Mouse (Mus musculus) left cerebral cortex, postnatal 14 days (tissue): ENCODE data around the gene Lsm7. TPM values are rescaled to one million over a fixed set of nuclear protein-coding genes. Genes with fewer than 3 reads are reported as not detected.

Source experiments
- DNase-seq, 2 experiments: peaks; one replicate each; pipeline ENCODE4 v3.0.0; 2021 to 2022; ENCODE audit warnings: low spot score in 2 of 2, mixed read lengths in 1 of 2
- intact Hi-C: fragments of 180-260 bp; cut with DNase I; formaldehyde crosslinking; loops from one replicate; pipeline ENCODE4 v1.15.1; 2025
- long read RNA-seq, 2 experiments: library from polyadenylated mRNA; stranded (forward); transcript quantifications; one replicate each; pipeline ENCODE4 v2.0.0; 2021
- total RNA-seq, 2 experiments: library from RNA; stranded (reverse); gene quantifications; 2 replicates each; pipeline ENCODE4 v1.2.3; 2021

The Lsm7 gene
- 10 to 100 TPM; 46.4 to 52.7 TPM for total RNA-seq
- long read RNA-seq, experiment 1, transcript Lsm7-202 (3 exons, 646 nt) = minor isoform, 8 of 72 reads
- long read RNA-seq, experiment 1, transcript Lsm7-206 (2 exons, 785 nt) = minor isoform, 8 of 72 reads
- long read RNA-seq, experiment 1, transcript Lsm7-201 (4 exons, 468 nt) = major isoform, 39 of 72 reads
- long read RNA-seq, experiment 1, partial matches to known transcripts = 12 of 72 reads
- long read RNA-seq, experiment 1, other reads (novel, unspliced or antisense) = 4 of 72 reads
- long read RNA-seq, experiment 2, transcript Lsm7-202 (3 exons, 646 nt) = minor isoform, 5 of 54 reads
- long read RNA-seq, experiment 2, transcript Lsm7-201 (4 exons, 468 nt) = major isoform, 26 of 54 reads
- long read RNA-seq, experiment 2, partial matches to known transcripts = 10 of 54 reads
- long read RNA-seq, experiment 2, other reads (novel, unspliced or antisense) = 4 of 54 reads

DNA sequence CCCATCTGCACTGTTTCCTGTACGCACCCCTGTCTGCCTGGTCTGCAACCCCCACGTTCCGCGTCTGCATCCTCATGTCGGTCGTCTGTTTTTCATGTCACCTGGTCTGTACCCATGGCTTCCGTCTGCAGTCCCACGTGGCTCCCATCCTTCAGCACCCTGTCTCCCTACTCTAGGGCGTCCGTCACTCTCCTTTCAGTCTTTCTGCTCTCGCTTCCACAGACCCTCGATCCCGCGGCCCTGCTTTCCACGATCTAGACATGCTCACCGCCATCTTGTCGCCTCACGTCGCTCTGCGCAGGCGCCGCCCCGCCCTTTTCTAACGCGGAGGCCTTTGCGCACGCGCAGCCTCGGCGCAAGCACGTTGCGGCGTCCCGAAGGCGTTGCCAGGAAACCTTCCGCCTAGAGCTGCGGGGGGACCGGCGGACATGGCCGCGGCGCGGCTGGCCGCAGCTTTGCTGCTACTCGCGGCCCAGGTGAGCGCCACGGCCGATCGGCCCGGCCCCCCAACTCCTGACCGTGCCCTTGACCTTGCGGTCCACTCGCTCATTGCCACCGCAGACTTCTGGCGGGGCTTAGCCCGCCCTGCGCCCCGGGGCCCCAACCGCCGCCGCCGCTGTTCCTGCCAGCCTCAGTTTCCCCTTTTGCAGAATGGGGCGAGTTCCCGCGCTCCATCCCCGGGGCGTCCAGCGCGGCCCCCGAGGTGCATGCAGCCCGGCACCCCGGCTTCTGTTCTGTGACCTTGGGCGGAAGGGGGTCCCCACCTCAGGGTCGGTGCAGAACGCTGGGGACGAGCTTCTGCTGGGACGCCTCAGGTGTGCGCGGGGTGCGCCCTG lies at the start of gene Lsm7, which contains the start of gene Sppl2b:
Gene Lsm7, minus strand, starts transcription at position 297 of the 836 bp plus-strand sequence.
Gene Sppl2b, plus strand, starts transcription at position 363 of the 836 bp plus-strand sequence.
- intact Hi-C loops = no loop called here
- peak; percentile 96 to 98 for DNase-seq

DNA sequence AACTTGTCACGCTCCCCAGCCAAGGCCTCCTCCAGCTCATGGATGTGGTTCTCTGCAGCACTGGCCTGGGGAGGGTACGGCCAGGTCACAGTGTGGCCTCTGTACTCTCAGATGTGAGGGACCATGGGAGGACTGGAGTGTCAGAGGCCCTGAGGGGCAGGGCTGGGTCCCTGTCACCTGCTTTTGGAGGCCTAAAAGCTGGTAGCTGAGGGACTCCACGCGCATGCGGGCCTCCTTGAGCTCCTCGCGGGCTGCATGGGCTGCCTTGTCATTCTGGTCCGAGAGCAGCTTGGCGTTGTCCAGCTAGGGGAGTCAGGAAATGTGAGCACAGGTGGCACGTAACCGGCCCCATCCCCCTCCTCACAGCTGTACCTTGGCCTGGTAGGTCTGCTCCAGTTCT lies 49.7 kb upstream of the Lsm7 start:
- intact Hi-C loops = no loop called here
- DNase-seq = no peak

DNA sequence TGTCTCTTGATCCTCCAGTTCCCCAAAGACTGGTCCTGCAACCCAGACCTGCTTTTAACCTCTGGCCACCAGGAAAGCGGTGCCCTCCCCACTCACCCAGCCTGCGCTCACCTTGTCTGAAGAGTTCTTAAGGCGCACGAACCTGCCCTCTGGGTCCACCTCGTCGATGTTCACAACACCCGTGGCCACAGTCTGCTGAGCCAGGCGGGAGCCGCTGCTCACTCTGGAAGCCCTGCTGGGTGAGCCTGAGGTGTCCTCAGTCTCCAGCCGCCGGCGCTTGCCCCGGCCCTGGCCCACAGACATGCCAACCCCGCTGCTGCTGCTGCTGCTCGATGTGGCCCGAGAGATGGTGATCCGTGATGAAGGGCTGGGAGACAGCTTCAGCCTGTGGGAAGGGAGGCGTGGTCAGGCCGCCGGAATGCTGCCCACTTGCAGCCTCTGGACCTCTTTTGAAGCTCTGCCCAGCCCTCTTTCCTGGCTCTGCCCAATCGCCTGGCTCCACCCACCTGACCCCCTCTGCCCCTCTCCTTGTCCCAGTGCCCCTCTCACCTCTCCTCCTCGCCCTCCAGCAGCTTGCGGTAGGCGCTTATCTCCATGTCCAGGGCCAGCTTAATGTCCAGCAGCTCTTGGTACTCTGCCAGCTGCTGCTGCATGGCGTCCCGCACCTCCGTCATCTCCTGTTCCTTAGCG lies 49.1 kb upstream of the Lsm7 start:
- no peak for DNase-seq
- intact Hi-C loops = no loop called here

DNA sequence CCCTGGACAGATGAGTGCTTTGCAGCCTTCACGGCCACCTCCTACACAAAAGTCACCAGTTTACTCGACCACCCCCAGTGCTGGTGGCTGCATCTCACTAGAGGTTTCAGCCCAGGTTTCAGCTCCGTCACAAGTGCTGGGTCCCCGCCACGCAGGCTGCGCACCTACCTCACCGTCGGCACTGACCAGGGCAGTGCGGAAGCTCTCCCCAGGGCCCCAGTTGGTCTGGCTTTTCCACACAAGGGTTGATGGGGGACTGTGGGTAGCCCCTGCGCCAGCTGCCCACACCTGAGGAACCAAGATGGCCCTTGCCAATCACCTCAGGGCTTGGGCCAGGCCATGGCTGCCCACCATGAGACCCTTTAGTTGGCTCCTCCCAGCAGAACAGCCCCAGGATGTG lies 48.3 kb upstream of the Lsm7 start:
- DNase-seq = no peak
- intact Hi-C loops = no loop called here

DNA sequence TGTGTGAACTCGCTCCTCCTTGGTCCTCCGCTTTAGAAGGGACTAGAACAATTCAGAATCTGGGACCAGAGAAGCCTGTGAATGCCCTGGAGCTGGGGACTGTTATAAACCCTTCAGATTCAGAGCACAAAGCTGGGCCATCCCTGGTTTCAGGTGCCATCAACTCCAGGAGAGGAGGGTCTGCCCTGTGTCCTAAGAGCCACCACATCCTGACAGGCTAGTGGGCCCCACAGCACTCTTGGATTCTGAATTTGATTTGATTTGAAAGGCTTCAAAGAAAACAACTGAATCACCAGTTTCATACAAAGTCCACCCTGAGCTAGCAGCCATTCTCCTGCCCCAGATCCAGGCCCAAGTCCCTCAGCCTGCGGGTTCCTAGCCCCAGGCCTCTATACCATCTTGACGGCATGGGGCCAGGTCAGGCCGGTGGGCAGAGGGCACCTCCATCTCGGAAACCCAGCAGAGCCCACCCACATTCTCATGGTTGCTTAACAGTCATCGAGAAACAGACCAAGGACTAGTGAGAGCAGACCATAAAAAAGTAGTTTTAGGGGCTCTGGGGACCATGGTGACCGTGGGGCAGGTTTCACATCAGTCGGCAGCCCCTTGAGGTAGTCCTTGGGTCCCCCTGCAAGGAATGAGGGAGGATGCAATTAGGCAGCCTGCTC lies 47.4 kb upstream of the Lsm7 start:
- no peak for DNase-seq
- intact Hi-C loops = no loop called here

DNA sequence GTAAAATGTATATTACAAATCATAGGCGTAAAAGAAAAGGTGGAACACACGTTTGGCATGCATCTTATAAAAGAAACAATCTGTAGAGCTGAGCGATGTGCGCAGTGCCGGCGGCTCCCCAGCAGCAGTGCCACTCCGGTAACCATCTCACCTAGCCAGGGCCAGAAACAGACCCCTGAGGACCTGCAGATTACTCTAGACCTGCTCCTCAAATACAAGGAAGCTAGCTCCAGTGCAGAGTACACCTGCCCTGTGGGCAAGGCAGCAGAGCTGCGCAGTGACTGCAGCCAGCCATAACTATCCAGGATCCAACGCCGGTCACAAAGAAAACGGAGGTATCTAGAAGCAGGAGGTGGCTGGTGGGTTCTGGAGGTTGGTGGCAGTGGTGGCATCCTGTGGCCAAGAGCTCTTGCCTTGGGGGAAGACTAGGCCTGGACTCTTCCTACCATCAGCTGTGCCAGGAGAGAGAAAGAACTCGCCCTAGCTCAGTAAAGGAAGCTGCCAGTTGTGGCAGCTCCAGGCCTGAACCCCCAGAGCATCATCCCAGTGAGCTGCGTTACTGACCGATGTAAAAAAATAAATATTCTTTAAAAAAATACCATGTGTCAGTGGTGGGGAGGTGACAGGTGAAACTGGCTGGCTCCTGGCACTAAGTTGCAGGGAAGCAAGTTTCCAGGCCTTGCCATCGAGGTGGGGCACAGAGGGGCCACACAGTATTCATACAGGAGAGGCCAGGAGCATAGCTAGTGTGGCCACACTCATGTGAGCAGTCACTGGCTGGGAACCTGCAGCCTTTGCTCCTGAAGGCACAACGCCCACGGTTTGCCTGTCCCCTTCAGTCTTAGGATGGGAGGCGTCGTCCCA lies 46.6 kb upstream of the Lsm7 start:
- intact Hi-C loops = no loop called here
- DNase-seq = no peak

DNA sequence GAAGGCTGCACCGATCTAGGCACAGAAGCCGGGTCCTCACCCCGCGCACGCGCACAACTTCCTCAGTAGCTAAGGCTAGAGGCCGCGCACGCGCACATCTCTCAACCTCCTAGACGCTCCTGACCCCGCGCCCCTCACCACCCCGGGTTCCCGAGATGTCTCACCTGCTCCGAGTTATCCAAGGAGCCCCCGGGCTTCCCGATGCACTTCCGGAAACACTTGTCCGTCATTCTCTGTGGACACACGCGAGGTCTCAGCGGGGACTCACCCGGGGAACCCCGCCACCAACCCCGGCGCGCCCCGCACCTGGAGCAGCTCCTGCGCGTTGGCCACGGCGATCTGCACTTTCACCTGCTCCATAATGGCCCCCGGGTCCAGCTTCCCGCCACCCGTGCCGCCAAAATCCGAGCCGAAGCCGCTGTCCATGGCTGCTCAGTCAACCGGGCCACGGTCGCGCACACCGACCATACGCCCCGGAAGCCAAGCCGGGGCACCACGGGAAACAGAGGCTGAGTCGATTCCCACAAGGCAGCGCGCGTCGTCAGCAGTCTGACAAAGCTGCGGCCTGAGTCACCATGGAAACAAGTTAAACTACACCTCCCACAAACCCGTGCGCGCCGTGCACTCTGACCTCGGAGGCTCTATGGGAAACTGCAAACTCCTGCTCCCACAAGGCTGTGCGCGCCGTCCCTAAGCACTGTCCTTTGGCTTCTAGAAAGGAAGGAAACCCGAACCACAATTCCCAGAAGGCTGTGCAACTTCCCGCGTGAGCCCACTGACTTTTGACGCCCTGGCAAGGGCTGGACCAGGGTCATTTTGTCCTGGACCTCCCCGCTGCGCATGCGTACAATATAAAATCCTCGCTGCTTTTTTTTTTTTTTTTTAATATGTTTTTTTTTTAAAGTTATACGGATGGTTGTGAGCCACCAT lies 45.6 kb upstream of the Lsm7 start, which contains the start of gene Timm13:
Gene Timm13, minus strand, starts transcription at position 652 of the 930 bp plus-strand sequence.
- intact Hi-C loops = no loop called here

DNA sequence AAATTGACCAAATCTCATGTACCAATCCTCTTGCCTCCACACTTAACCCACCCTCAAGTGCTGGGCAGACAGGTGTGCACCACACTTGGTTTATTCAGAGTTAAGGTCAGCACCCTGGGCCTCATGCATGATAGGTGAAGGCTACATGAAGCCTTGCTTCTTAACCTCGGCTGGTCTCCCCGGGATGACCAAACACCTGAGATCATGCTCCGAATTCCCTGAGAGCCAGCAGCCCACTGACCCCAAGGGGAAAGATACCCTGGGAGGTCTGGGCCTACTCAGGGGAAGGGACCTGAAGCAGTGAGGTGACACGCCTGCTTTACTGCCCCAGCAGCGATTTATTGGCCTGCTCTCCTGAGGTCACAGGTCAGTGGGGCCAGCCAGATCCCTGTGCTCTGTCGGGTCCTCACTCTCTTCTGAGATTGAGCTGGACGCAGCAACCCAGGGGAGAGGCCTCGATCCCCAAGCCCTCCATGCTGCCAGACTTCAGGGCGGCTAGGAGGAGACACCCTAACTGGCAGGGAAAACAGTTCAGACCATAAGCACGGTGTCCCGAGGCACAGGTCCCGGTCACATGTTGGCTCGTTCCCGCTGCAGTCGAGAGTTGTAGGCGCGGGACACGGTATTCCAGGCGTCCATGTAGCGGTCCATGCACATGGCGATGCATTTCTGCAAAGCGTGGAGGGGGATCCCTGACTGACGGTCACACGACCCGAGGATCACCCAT lies 44.7 kb upstream of the Lsm7 start:
- intact Hi-C loops = no loop called here

More for the DNA sequence above, 45.6 kb upstream of the Lsm7 start, which contains the start of gene Timm13:
- DNase-seq = peak; percentile 99

DNA sequence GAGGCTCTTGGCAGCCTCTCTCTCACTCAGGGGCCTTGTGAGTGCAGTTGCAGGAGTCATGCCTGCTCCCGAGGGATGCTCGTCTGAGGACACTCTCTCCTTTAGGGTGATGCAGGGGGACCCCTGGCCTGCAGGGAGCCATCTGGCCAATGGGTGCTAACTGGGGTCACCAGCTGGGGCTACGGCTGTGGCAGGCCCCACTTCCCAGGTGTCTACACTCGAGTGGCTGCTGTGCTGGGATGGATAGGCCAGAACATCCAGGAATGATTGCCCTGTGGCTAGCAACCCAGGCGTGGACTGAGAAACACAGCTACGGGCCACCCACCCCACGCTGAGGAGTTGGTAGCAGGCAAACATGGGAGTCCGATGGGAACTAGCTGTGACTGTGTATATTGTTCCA lies 44.1 kb upstream of the Lsm7 start:
- DNase-seq = no peak
- intact Hi-C loops = no loop called here

More for the DNA sequence above, 44.7 kb upstream of the Lsm7 start:
- DNase-seq = no peak

DNA sequence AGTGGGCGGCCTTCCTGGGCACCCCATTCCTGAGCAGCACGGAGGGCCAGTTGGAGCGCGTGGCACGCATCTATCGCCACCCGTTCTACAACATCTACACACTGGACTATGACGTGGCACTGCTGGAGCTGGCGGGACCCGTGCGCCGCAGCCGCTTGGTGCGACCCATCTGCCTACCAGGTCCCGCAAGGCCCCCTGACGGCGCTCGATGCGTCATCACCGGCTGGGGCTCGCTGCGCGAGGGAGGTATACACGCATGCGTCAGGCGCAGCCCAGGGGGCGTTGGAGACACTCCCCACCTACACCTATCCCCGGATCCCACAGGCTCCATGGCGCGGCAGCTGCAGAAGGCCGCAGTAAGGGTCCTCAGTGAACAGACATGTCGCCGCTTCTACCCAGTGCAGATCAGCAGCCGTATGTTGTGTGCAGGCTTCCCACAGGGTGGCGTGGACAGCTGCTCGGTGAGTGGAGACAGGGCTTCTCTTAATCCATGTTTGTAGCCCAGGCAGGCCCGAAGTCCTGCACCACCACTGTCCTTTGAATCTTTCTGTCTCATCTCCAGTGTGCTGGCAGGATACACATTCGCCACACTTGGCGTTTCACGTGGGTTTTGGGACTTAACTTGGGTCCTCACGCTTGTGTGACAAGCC lies 43.0 kb upstream of the Lsm7 start:
- peak; percentile 64 to 70 for DNase-seq
- intact Hi-C loops = no loop called here

DNA sequence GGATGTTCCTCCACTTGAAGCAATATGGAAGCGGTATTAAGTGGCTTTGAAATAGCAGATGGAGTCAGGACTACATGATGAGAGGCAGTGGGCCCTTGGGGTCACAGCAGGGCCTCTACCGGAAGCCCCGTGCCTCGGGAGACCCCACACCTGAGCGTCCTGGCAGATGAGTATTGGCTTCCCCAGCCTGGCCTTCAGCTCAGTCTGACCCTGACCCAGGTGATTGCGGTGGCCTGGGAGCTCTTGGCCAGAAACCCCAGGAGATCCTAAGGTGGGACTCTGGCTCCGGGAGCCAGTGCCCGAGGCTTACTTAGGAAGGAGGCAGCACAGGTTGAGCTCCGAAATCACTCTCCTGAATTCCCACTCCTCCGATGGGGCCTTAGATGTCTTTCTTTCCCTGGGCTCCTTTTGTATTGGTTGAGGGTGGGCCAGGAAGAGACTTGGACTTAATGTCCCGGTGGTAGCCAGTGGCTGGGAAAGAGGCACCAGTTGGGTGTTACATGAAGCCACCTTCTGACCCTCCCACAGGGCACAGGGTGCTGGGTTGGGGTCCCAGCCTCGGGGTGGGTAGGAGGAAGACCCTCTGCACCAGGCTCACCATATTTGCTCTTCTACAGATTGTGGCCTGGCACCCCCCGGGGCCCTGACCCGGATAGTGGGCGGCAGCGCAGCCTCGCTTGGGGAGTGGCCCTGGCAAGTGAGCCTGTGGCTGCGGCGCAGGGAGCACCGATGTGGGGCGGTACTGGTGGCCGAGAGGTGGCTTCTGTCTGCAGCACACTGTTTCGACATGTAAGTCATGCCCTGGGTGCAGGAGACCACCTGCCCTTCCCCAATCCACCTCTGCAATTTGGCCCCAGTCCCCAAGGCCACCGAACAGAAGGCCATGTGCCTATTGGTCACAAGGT lies 41.8 kb upstream of the Lsm7 start:
- intact Hi-C loops = no loop called here
- DNase-seq = no peak

DNA sequence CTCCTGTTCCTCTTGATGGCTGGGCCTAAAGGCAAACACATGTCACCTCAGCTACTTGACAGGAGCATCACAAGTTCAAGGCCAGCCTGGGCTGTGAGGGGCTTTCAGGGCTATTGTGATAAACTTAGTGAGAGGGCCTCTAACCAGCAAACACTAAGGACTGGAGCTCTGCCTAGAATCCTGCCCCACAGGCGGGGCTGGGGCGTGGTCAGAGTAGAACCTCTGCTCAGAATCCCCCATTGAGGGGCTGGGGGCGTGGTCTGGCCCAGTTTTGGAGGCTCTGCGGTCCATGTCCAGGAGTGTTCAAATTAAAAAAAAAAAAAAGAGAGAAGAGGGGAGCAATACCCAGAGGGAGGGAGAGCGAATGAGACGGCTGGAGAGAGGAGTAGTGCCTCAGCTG lies 40.7 kb upstream of the Lsm7 start:
- intact Hi-C loops = no loop called here
- DNase-seq = no peak

DNA sequence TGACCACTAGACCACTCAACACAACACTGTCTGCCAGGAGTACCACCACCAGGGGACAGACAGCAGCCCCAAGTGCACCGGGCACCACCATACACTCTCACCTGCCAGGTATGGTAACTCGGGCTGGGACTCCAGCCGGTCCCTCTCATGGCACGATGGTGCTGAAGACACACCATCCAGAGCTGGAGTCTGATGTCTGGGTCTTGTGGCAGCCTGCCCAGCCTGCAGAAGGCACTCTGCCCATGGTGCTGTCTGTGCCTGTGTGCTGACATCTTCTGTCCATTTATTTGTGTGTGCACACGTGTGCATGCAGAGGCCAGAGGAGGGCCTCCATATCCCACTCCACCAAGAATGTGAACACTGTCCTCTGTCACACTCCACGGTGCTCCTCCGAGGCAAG lies 40.1 kb upstream of the Lsm7 start:
- intact Hi-C loops = no loop called here
- no peak for DNase-seq

DNA sequence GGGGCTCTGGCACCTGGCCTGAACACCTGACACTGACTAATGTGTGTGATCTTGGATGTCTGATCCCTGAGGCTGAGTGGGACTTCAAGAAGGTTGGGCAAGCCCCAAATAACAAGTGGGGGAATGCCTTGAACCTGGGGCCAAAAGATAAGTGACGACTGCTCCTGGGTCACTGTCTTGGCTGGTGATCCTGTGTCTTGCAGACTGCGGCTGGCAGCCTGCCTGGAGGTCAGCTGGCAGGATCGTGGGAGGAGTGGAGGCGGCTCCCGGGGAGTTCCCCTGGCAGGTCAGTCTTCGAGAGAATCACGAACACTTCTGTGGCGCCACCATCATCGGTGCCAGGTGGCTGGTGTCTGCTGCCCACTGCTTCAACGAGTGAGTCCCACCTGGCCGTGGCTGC lies 32.2 kb upstream of the Lsm7 start:
- no peak for DNase-seq
- intact Hi-C loops = no loop called here

DNA sequence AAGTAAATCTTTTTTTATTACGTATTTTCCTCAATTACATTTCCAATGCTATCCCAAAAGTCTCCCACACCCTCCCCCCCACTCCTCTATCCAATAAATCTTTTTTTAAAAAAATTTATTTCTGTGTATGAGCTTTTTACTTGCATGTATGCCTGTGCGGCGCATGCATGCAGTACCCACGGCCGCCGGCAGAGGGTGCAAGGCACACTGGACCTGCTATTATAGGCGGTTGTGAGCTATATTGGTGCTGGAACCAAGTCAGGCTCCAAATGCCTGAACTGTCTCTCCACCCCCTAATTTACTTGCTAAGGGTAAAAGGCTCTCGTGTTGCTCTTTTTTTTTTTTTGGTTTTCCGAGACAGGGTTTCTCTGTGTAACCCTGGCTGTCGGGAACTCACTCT lies 26.3 kb upstream of the Lsm7 start:
- peak; percentile 74 to 89 for DNase-seq
- intact Hi-C loops = loop anchor here (5.0 kb wide), 1 partner anchor 116 kb away; no protein-coding TSS in a partner anchor
